Mouse (Mus musculus) stomach, embryonic 16.5 days (tissue): Measurements from ENCODE around the gene Cdk19. TPM values are rescaled to one million over a fixed set of nuclear protein-coding genes. Genes with fewer than 3 reads are reported as not detected.
"Not testable (repeated sequence)": the region's sequence is repeated elsewhere in the genome, so short reads cannot be mapped to it uniquely, and the experiment has no call there.

Experiments used
- ATAC-seq: fragments of 200-750 bp; cut with Nextera tagmentation; 2 replicates; pipeline ENCODE4 v1.8.0; 2017; ENCODE audit warnings: moderate number of reproducible peaks, moderate TSS enrichment; ENCODE audit not compliant: insufficient read depth, low FRiP score
- H3K27ac ChIP-seq: fragments of 300-500 bp; sonication (generic); 2 replicates; pipeline ENCODE4 v1.5.1; 2014; ENCODE audit warnings: low read length
- H3K27me3 ChIP-seq: fragments of 300-500 bp; sonication (generic); 2 replicates; pipeline ENCODE4 v1.6.1; 2014; ENCODE audit warnings: low read length, control low read depth, mixed read lengths; ENCODE audit not compliant: control insufficient read depth, insufficient read depth
- H3K36me3 ChIP-seq: fragments of 300-500 bp; sonication (generic); 2 replicates; pipeline ENCODE4 v1.6.1; 2014; ENCODE audit warnings: low read length; ENCODE audit not compliant: control insufficient read depth, insufficient read depth
- H3K4me1 ChIP-seq: fragments of 300-500 bp; sonication (generic); 2 replicates; pipeline ENCODE4 v1.6.1; 2014; ENCODE audit warnings: low read length, control low read depth, mixed read lengths; ENCODE audit not compliant: control insufficient read depth, insufficient read depth
- H3K4me2 ChIP-seq: fragments of 300-500 bp; sonication (generic); 2 replicates; pipeline ENCODE4 v1.6.1; 2014; ENCODE audit warnings: low read depth, low read length, mixed read lengths
- H3K4me3 ChIP-seq: fragments of 300-500 bp; sonication (generic); replicated peaks from 2 replicates; pipeline ENCODE4 v1.5.1; 2014; ENCODE audit warnings: mild to moderate bottlenecking, low read length
- H3K9ac ChIP-seq: fragments of 300-500 bp; sonication (generic); 2 replicates; pipeline ENCODE4 v1.6.1; 2014; ENCODE audit warnings: low read length
- H3K9me3 ChIP-seq: fragments of 300-500 bp; sonication (generic); replicated peaks from 2 replicates; pipeline ENCODE4 v1.6.1; 2016; ENCODE audit warnings: low read length, control low read depth; ENCODE audit not compliant: control insufficient read depth
- WGBS: fragments of 180-500 bp; shearing (Covaris S2); extraction: QIAGEN DNeasy Blood & Tissue Kit; methylation state at CpG from one replicate; pipeline ENCODE4 v1.1.7; 2014; 5-methylcytosine and 5-hydroxymethylcytosine counted together
- polyA plus RNA-seq: library from polyadenylated mRNA; unstranded; fragments of >200 nt; fragmentation: Nextera tagmentation; extraction: Ambion mirVana; gene quantifications from 2 replicates; pipeline ENCODE4 v1.2.1, GENCODE M21; 2015

Cdk19 gene
- 7.8 and 8.4 TPM in 2 replicates for polyA plus RNA-seq

- Histone ChIP-seq H3K4me1 (0 out of 2 replicates have a peak, but pooled peaks cover 2% of the 10 kb centered on the region), H3K4me3 (no peak within 1 kb of the TSS), H3K36me3 (no peaks in the 10 kb centered on the region), H3K9ac (no peak within 1 kb of the TSS), H3K4me2 (0 out of 2 replicates have a peak within 1 kb of the TSS, but pooled peaks have one; percentile 5), H3K27ac (peak within 1 kb of the TSS; percentile 83), H3K9me3 (no peaks in the 10 kb centered on the region), H3K27me3 (no peaks in the 10 kb centered on the region)
- peak; percentile 71; the same call in 1 of the 2 replicates for ATAC-seq
- WGBS: 27% methylated on average over 13 of the region's 13 CpGs
Observed at GRCm38 (mm10) chr10:40339351-40339964, at the start of gene Cdk19. Cdk19 (plus strand) TSS chr10:40339564.

GRCm38 (mm10) chr10:40292640-40293039, 46.7 kb upstream of the Cdk19 start:
- no peak overlapping the region for H3K4me2 ChIP-seq
- H3K27me3 ChIP-seq: no peaks in the 10 kb centered on the region
- no peaks in the 10 kb centered on the region for H3K9me3 ChIP-seq
- no peak overlapping the region for H3K27ac ChIP-seq
- H3K36me3 ChIP-seq: peaks cover 5% of the 10 kb centered on the region; the same call in 1 of the 2 replicates
- WGBS: 82% methylated on average over 6 of the region's 6 CpGs
- H3K4me1 ChIP-seq: peaks cover 8% of the 10 kb centered on the region
- no peak overlapping the region for H3K4me3 ChIP-seq
- H3K9ac ChIP-seq: no peak overlapping the region
- ATAC-seq: no peak

DNA sequence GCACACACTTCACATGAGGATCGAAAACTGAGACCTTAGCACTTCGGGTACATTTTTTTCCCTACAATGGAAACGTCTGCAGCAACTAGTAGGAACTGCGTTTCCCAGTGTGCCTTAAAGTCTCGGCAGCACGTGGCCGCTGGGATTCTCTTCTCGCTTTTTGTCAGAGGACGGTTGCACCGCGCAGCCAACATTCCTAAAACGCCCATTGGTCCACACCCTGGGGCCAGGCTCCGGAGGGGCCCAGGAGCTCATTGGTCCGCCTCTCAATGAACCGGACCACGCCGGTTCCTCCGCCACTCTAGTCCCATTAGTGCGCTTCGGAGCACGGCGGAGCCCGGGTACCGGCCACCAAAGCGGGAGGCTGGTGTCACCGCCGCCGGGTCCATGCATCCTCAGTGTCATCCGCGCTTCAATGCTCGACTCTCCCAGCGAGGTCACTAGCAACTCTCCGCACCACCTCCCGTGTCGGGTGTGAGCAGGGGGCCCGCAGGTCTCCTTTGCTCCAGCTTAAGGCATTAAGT, 38.7 kb upstream of the Cdk19 start:
- peak; percentile 82 for ATAC-seq
- no peaks in the 10 kb centered on the region for H3K27me3 ChIP-seq

DNA sequence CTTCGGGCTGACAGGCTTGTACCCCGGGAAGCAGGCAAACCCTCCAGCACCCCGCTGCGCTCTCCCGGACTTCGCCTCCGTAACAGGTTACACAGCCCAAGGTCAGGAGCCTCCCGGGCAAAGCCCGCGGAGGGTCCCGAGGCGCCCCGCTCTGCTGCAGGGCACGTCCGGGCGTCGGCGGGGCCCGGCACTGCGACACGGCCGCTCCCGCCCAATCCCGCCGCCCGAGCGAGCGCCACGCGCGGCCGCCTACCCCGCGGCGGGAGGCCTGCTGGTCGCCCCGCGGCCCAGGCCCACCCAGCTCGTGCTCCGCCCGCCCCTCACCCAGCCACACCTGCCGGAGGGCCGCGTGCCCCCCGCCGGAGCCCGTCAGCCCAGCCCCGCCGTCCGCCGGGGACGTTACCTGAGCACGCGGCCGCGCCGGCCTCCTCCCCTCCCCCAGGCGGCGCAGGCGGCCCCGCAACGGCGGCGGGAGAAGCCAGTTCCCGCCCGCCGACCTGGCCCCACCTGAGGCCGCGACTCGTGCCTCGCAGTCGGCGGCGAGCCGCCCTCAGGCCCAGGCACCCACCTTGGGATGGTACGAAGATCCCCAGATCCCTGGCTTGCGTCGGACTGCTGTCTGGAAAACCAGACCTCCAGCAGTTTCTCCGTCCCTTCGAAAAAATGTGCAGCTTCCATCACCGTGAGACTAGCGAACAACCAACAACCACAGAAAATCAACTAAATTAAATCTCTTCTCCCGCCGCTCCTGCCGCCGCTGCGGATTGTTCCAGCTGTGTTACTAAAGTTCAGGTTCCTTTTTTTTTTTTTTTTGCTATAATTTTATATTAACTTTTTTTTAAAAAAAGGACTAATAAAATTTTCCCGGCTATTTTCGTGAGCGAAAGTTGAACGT, 37.9 kb upstream of the Cdk19 start:
- not testable (repeated sequence) for H3K36me3 ChIP-seq, H3K27me3 ChIP-seq, H3K9me3 ChIP-seq
- H3K4me1 ChIP-seq: peaks cover 18% of the 10 kb centered on the region
- under 1% methylated on average over 72 of the region's 91 CpGs for WGBS
- peak overlapping the region; percentile 94 for H3K27ac ChIP-seq
- peak; percentile 6; the same call in 1 of the 2 replicates for ATAC-seq
- H3K4me3 ChIP-seq: peak overlapping the region; percentile 91
- peak overlapping the region; percentile 98 for H3K9ac ChIP-seq
- peak overlapping the region; percentile 81 for H3K4me2 ChIP-seq

More for the DNA sequence above, 38.7 kb upstream of the Cdk19 start:
- H3K4me3 ChIP-seq: peak overlapping the region; percentile 90
- peaks cover 18% of the 10 kb centered on the region for H3K4me1 ChIP-seq
- no peaks in the 10 kb centered on the region for H3K9me3 ChIP-seq
- peak overlapping the region; percentile 98 for H3K9ac ChIP-seq
- peak overlapping the region; percentile 81 for H3K4me2 ChIP-seq
- peak overlapping the region; percentile 94 for H3K27ac ChIP-seq
- WGBS: under 1% methylated on average over 36 of the region's 36 CpGs
- H3K36me3 ChIP-seq: no peaks in the 10 kb centered on the region

GRCm38 (mm10) chr10:40302140-40302985, 37.0 kb upstream of the Cdk19 start, which contains the start of gene Amd1:
Amd1 (minus strand) TSS chr10:40302186.
- Histone ChIP-seq H3K36me3 (no peaks in the 10 kb centered on the region), H3K9ac (peak within 1 kb of the TSS; percentile 98), H3K4me2 (peak within 1 kb of the TSS; percentile 84), H3K4me3 (peak within 1 kb of the TSS; percentile 91), H3K4me1 (peaks cover 18% of the 10 kb centered on the region), H3K9me3 (0 out of 2 replicates have a peak, but pooled peaks cover 5% of the 10 kb centered on the region), H3K27ac (peak within 1 kb of the TSS; percentile 99), H3K27me3 (no peaks in the 10 kb centered on the region)
- peak; percentile 97 for ATAC-seq
- under 1% methylated on average over 55 of the region's 55 CpGs for WGBS

DNA sequence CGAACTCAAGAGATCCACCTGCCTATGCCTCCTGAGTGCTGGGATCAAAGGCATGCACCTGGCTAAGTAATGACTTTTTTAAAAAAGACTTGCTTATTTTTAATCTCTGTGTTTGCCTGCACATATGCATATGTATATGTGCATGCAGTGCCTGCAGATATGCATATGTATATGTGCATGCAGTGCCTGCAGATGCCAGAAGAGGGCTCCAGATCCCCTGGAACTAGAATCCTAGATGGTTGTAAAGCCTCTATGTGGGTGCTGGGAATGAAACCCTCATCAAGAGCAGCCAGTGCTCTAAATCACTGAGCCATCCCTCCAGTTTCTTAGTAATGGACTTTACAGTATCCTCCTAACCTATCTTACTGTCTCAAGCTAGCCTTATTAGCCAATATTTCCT, 33.4 kb upstream of the Cdk19 start:
- Histone ChIP-seq H3K9me3 (0 out of 2 replicates have a peak, but pooled peaks cover 5% of the 10 kb centered on the region), H3K36me3 (no peaks in the 10 kb centered on the region), H3K4me2 (no peak overlapping the region), H3K27ac (no peak overlapping the region), H3K4me3 (no peak overlapping the region), H3K9ac (no peak overlapping the region), H3K27me3 (no peaks in the 10 kb centered on the region), H3K4me1 (no peaks in the 10 kb centered on the region)
- no peak for ATAC-seq
- WGBS: 86% methylated on average over 1 of the region's 1 CpGs

DNA sequence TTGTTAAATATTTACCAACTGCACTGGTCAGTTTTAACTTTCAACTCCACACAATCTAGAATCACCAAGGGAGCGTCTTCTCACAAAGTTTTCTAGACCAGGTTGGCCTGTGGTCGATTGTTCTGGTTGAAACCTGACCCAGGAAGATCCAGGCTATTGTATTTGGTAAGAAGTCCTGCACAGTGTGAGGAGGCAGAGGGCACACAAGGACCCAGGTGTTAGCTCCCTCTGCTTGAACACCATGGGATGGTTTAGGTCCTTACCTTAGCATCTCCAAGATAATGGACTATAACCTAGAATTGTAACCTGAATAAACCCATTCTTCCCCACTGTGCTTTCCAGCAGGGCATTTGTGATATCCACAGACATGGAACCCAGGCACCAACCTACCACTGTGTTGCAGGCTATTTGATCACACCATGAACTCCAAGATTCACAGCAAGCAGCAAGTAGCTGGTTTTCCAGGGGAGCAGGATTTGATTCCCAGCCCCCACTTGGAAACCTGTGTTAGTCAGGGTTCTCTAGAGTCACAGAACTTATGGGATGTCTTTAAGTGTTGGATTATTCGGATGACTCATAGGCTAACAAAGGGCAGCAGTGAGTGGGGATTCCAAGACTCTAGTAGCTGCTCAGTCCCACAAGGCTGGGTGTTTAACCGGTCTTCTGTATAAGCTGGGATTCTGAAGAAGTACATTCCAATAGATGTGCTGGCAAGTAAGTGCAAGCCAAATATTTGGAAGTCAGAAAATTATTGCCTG, 31.4 kb upstream of the Cdk19 start:
- H3K36me3 ChIP-seq: no peaks in the 10 kb centered on the region
- no peaks in the 10 kb centered on the region for H3K27me3 ChIP-seq
- no peak overlapping the region for H3K4me3 ChIP-seq
- H3K9me3 ChIP-seq: 0 out of 2 replicates have a peak, but pooled peaks cover 5% of the 10 kb centered on the region
- H3K4me2 ChIP-seq: no peak overlapping the region
- ATAC-seq: no peak
- 48% methylated on average over 4 of the region's 4 CpGs for WGBS
- H3K27ac ChIP-seq: 0 out of 2 replicates have a peak overlapping the region, but pooled peaks have one; percentile 12
- no peak overlapping the region for H3K9ac ChIP-seq
- peaks cover 4% of the 10 kb centered on the region; the same call in 1 of the 2 replicates for H3K4me1 ChIP-seq
